Mouse (Mus musculus): Measurements from ENCODE around the gene Olfr655.

Gene Olfr655

GRCm38 (mm10) chr7:104601679-104602078, at the start of gene Olfr655:
Olfr655 (minus strand) TSS chr7:104601779.
- in situ Hi-C loops (cut with MboI; ENCODE audit: unreplicated experiment in 2 of 2): loop anchor here (5.0 to 25.0 kb wide), 8 partner anchors 154 to 911 kb away; partner anchors contain the start of genes Cnga4 (in 1 of the 2), Fam160a2 (in 1 of the 2), Olfr243 (in 1 of the 2) and Olfr649 (in 1 of the 2)

- in situ Hi-C loops (cut with MboI; ENCODE audit: unreplicated experiment in 2 of 2): no loop called here
Observed at GRCm38 (mm10) chr7:104646841-104647482, 45.4 kb upstream of the Olfr655 start, which contains the start of gene Olfr658. Olfr658 (minus strand) TSS chr7:104647305.

GRCm38 (mm10) chr7:104624494-104624893, 22.9 kb upstream of the Olfr655 start, which contains the start of gene Olfr657:
Olfr657 (plus strand) TSS chr7:104624794.
- in situ Hi-C loops (cut with MboI; ENCODE audit: unreplicated experiment in 2 of 2): loop anchor here (25.0 kb wide), 3 partner anchors 788 to 912 kb away; partner anchors contain the start of genes Cnga4 (in 1 of the 2), Fam160a2 (in 1 of the 2) and Olfr243 (in 1 of the 2)

GRCm38 (mm10) chr7:104613655-104614054, 12.1 kb upstream of the Olfr655 start, which contains the start of gene Olfr656:
Olfr656 (plus strand) TSS chr7:104613955.
- in situ Hi-C loops (cut with MboI; ENCODE audit: unreplicated experiment in 2 of 2): loop anchor here (25.0 kb wide), 3 partner anchors 799 to 901 kb away; partner anchors contain the start of genes Cnga4 (in 1 of the 2), Fam160a2 (in 1 of the 2) and Olfr243 (in 1 of the 2)

- in situ Hi-C loops (cut with MboI; ENCODE audit: unreplicated experiment in 2 of 2): loop anchor here (5.0 to 25.0 kb wide), 8 partner anchors 157 to 908 kb away; partner anchors contain the start of genes Cnga4 (in 1 of the 2), Fam160a2 (in 1 of the 2), Olfr243 (in 1 of the 2) and Olfr649 (in 1 of the 2)
Observed at GRCm38 (mm10) chr7:104604727-104605126, 3.1 kb upstream of the Olfr655 start.

- in situ Hi-C loops (cut with MboI; ENCODE audit: unreplicated experiment in 2 of 2): loop anchor here (5.0 to 25.0 kb wide), 8 partner anchors 156 to 909 kb away; partner anchors contain the start of genes Cnga4 (in 1 of the 2), Fam160a2 (in 1 of the 2), Olfr243 (in 1 of the 2) and Olfr649 (in 1 of the 2)
Observed at GRCm38 (mm10) chr7:104603173-104603572, 1.6 kb upstream of the Olfr655 start.

GRCm38 (mm10) chr7:104588274-104588673, 13.3 kb downstream of the Olfr655 start:
- in situ Hi-C loops (cut with MboI; ENCODE audit: unreplicated experiment in 2 of 2): no loop called here

- in situ Hi-C loops (cut with MboI; ENCODE audit: unreplicated experiment in 2 of 2): no loop called here
Observed at GRCm38 (mm10) chr7:104586725-104587124, 14.9 kb downstream of the Olfr655 start, which contains the start of gene Olfr654. Olfr654 (plus strand) TSS chr7:104587025.

GRCm38 (mm10) chr7:104581429-104581828, 20.1 kb downstream of the Olfr655 start:
- in situ Hi-C loops (cut with MboI; ENCODE audit: unreplicated experiment in 2 of 2): no loop called here

- in situ Hi-C loops (cut with MboI; ENCODE audit: unreplicated experiment in 2 of 2): no loop called here
Observed at GRCm38 (mm10) chr7:104580846-104581245, 20.7 kb downstream of the Olfr655 start.

GRCm38 (mm10) chr7:104577014-104577413, 24.6 kb downstream of the Olfr655 start, which contains the start of gene Olfr653:
Olfr653 (plus strand) TSS chr7:104577314.
- in situ Hi-C loops (cut with MboI; ENCODE audit: unreplicated experiment in 2 of 2): no loop called here

- in situ Hi-C loops (cut with MboI; ENCODE audit: unreplicated experiment in 2 of 2): no loop called here
Observed at GRCm38 (mm10) chr7:104560601-104561000, 41.0 kb downstream of the Olfr655 start, which contains the start of gene Olfr652. Olfr652 (plus strand) TSS chr7:104560901.

- in situ Hi-C loops (cut with MboI; ENCODE audit: unreplicated experiment in 2 of 2): no loop called here
Observed at GRCm38 (mm10) chr7:104552700-104553099, 48.9 kb downstream of the Olfr655 start.

GRCm38 (mm10) chr7:104549833-104550232, 51.7 kb downstream of the Olfr655 start, which contains the start of gene Olfr651:
Olfr651 (plus strand) TSS chr7:104550133.
- in situ Hi-C loops (cut with MboI; ENCODE audit: unreplicated experiment in 2 of 2): no loop called here

Data from v-Abl transformed pro-B cells (cell line).